Mouse (Mus musculus) heart, adult 2 months (tissue): Measurements from ENCODE around the gene Ptch1.

Experiments
- CTCF ChIP-seq: fragments of 200-600 bp; IDR thresholded peaks from 2 replicates; pipeline ENCODE4 v1.8.1; 2022; ENCODE audit warnings: antibody characterized with exemption, mild to moderate bottlenecking, moderate library complexity
- EP300 ChIP-seq: fragments of 200-500 bp; IDR thresholded peaks from 2 replicates; pipeline ENCODE4 v1.6.1; 2011; ENCODE audit warnings: low read depth, low read length, control low read depth; ENCODE audit not compliant: insufficient read depth
- POLR2A ChIP-seq: fragments of 200-500 bp; IDR thresholded peaks from 2 replicates; pipeline ENCODE4 v1.6.1; 2011; ENCODE audit warnings: mild to moderate bottlenecking, low read depth, low read length, control low read depth; ENCODE audit not compliant: insufficient read depth

DNA sequence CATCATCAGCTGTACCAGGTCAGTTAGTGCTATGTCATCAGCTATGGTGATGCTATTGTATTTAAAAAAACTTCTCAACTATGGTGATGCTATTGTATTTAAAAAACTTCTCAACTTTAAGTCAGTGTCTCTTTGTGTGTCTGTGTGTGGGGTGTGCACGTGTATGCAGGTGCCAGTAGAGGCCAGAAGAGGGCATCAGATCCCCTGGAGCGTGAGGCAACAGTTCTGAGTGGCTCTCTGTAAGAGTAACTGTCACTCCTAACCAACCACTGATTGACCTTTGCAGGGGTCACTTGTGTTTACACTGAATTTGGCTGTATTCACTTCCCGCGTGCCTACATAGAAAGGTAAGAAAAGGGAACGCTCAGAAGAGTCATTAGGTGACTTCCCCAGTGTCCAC is 65.6 kb downstream of the Ptch1 start:
- TF ChIP-seq CTCF, result no peak; the same call in 1 of the 2 replicates
- TF ChIP-seq EP300, result no peak
- TF ChIP-seq POLR2A, result no peak
